Mouse (Mus musculus) liver, postnatal 0 days (tissue): ENCODE measurements around the gene Dazl.

Source experiments
- CTCF ChIP-seq: sonication (generic); IDR thresholded peaks from 2 replicates; pipeline ENCODE4 v1.5.1; 2016; ENCODE audit warnings: antibody characterized with exemption, low read depth
- EP300 ChIP-seq: IDR thresholded peaks from 2 replicates; pipeline ENCODE4 v1.6.1; 2016; ENCODE audit warnings: antibody characterized with exemption, low read depth, mild to moderate bottlenecking

DNA sequence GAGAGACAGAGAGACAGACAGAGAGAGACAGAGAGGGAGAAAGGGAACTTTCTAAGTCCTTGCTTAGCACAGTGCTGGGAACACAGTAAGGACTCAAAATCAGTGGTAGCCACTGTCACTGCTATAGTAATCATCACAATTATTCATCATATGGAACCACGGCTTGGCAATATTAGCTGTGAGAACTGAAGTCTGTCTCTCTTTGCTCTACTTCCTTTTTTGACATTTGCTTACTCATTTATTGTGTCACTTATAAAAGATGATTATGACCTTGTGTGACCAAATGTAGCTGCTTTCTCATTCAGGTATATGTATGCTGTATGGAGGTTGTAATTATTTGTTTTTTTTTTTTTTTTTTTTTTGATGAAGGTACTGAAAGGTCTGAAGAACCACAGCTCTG, 36.8 kb upstream of the Dazl start:
- TF ChIP-seq CTCF: no peak
- no peak for TF ChIP-seq EP300
